ENCODE assay signal across 23 mouse cellular contexts in genomic region chr4:12516497-12516896, GRCm38 (mm10).
"Had no signal": no experiment of that assay in that cellular context is flagged by ENCODE, and none has a peak within 500 bp of the region (broad histone marks: within the 10 kb centered on the region; RNA-seq: fewer than 3 reads in every experiment).

No protein-coding gene starts in this region.

- H3K4me2 ChIP-seq: limb, embryonic 13.5 days; liver, embryonic 12.5 days; liver, embryonic 15.5 days; lung, embryonic 15.5 days; midbrain, embryonic 12.5 days; midbrain, embryonic 15.5 days had no signal

- ATAC-seq: intestine, embryonic 16.5 days; liver, embryonic 12.5 days; midbrain, embryonic 15.5 days had no signal

- H3K9ac ChIP-seq: limb, embryonic 13.5 days; liver, embryonic 12.5 days; liver, embryonic 15.5 days; lung, embryonic 15.5 days; midbrain, embryonic 12.5 days; midbrain, embryonic 15.5 days had no signal

- H3K27me3 ChIP-seq: limb, embryonic 13.5 days; liver, embryonic 12.5 days; liver, embryonic 15.5 days; lung, embryonic 15.5 days; megakaryocyte, embryonic 14.5 days; midbrain, embryonic 12.5 days; midbrain, embryonic 15.5 days had no signal

- H3K27ac ChIP-seq: kidney, postnatal 0 days; layer of hippocampus, adult 2 months; limb, embryonic 10.5 days; limb, embryonic 13.5 days; liver, embryonic 12.5 days; liver, embryonic 15.5 days; lung, embryonic 15.5 days; midbrain, embryonic 12.5 days; midbrain, embryonic 15.5 days had no signal

- H3K4me3 ChIP-seq: layer of hippocampus, adult 2 months; limb, embryonic 10.5 days; limb, embryonic 13.5 days; liver, embryonic 12.5 days; liver, embryonic 15.5 days; lung, embryonic 15.5 days; megakaryocyte, embryonic 14.5 days; midbrain, embryonic 12.5 days; midbrain, embryonic 15.5 days had no signal

- H3K36me3 ChIP-seq: limb, embryonic 10.5 days; limb, embryonic 13.5 days; liver, embryonic 12.5 days; liver, embryonic 15.5 days; lung, embryonic 15.5 days; midbrain, embryonic 12.5 days; midbrain, embryonic 15.5 days had no signal

- H3K4me1 ChIP-seq: limb, embryonic 10.5 days; liver, embryonic 12.5 days; liver, embryonic 15.5 days; megakaryocyte, embryonic 14.5 days; midbrain, embryonic 12.5 days had no signal

- DNase-seq: kidney, adult 18-20 months; kidney, postnatal 25 days; layer of hippocampus, adult 9-11 months; liver; lung, adult 18-20 months; lung, postnatal 10 days; lung, postnatal 36 days; retina, postnatal 1 day; right cerebral cortex, postnatal 25 days; spleen, adult 18-20 months; thymus, adult 18-20 months; thymus, postnatal 36 days had no signal

- H3K9me3 ChIP-seq: limb, embryonic 10.5 days; limb, embryonic 13.5 days; liver, embryonic 12.5 days; liver, embryonic 15.5 days; lung, embryonic 15.5 days; midbrain, embryonic 12.5 days; midbrain, embryonic 15.5 days had no signal
